Mouse (Mus musculus) megakaryocyte, embryonic 14.5 days (primary cell): ENCODE results near the gene Ccdc167.

ENCODE experiments used
- FLI1 ChIP-seq: IDR thresholded peaks from 2 replicates; pipeline ENCODE4 v1.6.1; 2012; ENCODE audit warnings: low read length, inconsistent platforms, mixed read lengths
- GATA1 ChIP-seq: IDR thresholded peaks from 3 replicates; pipeline ENCODE4 v1.6.1; 2012; ENCODE audit warnings: mixed read lengths, low read length, inconsistent platforms, borderline replicate concordance

- no peak for TF ChIP-seq GATA1
- TF ChIP-seq FLI1, result no peak
Observed at GRCm38 (mm10) chr17:29688610-29689009, 28.2 kb downstream of the Ccdc167 start.
